Mouse (Mus musculus): ENCODE results near the gene Pmpcb. TPM values are rescaled to one million over a fixed set of nuclear protein-coding genes. Genes with fewer than 3 reads are reported as not detected.

Gene Pmpcb
- polyA plus RNA-seq, 1 experiment, result 59.1 TPM

DNA sequence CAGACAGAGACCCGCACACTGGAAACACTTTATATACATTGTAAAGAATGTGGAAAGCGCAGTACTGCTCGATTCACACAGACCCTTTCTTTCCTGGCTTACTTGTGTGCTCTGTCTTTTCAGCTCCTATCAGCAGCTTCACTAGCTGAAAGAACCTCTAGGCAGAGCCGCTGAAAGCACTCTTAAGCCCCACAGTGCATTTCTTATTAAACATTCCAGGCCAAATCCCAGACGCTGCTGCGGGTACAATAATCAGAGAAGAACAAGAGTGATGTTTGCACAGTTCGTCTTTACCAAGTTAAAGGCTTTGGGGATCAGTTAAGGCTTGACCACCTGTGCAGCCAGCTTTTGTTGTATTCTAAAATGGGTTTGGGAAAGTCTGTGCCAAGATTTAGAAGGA is 12.1 kb upstream of the Pmpcb start:
- no peaks in the 10 kb centered on the region for H3K4me1 ChIP-seq (ENCODE audit: control insufficient read depth, insufficient read depth, low read length)
- H3K27ac ChIP-seq (ENCODE audit: insufficient read depth, low read length), result no peak overlapping the region
- TF ChIP-seq CTCF (IDR thresholded peaks at IDR 0.05; ENCODE audit: extremely low read depth, insufficient read depth, low read length), result no peak
- TF ChIP-seq POLR2A (IDR thresholded peaks at IDR 0.05; ENCODE audit: extremely low read depth, insufficient read depth, low read length), result no peak
- no peak overlapping the region for H3K4me3 ChIP-seq (ENCODE audit: insufficient read depth, low read length)

DNA sequence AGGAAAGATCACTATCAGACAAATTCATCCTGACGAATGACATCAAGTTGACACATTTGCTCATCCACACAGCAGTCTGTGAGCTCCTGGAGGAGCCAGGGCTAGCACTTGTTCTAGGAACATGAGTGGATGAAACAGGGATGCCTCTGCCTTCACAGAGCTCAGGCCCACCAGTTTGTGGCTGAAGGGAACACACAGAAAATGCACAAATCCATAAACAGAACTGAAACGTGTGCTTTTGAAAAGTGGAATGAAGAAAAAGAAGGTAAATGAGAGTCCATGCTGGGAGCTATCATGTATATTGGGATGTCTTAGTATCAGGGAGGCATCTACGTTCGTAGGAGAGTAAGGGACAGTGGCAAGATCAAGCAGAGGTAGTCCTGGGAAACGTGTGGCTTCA is 7.8 kb upstream of the Pmpcb start:
- Histone ChIP-seq H3K27ac (ENCODE audit: insufficient read depth, low read length) (no peak overlapping the region), H3K4me1 (ENCODE audit: control insufficient read depth, insufficient read depth, low read length) (peaks cover 2% of the 10 kb centered on the region), H3K4me3 (ENCODE audit: insufficient read depth, low read length) (no peak overlapping the region)
- TF ChIP-seq CTCF (IDR thresholded peaks at IDR 0.05; ENCODE audit: extremely low read depth, insufficient read depth, low read length), result no peak

DNA sequence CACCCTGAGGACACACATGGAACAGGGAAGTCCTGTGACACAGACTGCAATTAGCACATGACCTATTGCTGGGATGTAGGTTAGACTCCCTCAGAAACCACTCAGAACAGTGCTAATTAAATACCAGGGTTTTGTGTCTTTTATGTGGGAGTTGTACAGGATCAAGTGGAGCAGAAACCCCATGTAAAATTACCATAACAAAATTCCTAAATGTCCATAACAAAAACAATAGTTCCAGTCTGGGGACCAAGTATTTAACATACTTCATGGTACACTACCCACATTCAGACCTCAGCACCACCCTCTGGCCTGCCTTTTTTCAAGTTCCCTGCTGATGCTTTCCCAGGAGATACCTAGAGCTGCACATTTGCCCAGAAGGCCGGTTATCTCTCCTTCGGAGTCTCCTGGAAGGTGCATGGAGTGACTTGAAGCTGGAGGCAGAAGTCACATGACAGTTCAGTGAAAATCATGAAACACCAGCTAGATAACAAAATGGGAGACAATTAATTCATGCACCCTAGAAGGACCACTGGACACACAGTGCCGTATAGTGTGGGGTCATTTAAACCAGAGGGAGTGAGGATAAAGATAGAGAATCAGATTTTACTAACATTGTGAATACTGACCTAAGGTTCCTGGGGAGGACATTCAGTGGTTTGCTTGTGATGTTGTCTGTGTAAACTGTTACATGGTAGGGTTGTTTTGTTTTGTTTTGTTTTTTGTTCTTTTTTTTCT is 4.6 kb upstream of the Pmpcb start:
- Histone ChIP-seq H3K4me3 (ENCODE audit: insufficient read depth, low read length) (no peak overlapping the region), H3K27ac (ENCODE audit: insufficient read depth, low read length) (no peak overlapping the region), H3K4me1 (ENCODE audit: control insufficient read depth, insufficient read depth, low read length) (peaks cover 2% of the 10 kb centered on the region)
- TF ChIP-seq CTCF (IDR thresholded peaks at IDR 0.05; ENCODE audit: extremely low read depth, insufficient read depth, low read length) (no peak), POLR2A (IDR thresholded peaks at IDR 0.05; ENCODE audit: extremely low read depth, insufficient read depth, low read length) (no peak)

DNA sequence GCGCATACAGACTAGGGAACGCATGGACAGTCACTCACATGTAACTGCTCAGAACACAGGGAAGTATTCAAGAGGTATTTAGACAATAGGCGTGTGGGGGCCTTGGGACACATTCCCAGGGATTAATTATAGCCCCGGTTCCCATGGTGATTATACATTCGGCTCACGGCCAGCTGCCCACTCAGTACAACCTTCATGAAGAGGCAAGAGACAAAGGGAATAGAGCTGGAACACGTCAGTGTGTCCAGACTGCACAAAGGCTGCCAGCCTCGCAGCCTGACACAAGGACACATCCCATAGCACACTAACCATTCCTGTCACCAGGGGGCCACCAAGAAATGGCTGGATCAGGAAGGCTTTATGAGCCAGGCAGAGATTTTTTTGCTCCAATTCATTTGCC is 4.0 kb upstream of the Pmpcb start:
- peaks cover 4% of the 10 kb centered on the region for H3K4me1 ChIP-seq (ENCODE audit: control insufficient read depth, insufficient read depth, low read length)
- no peak overlapping the region for H3K4me3 ChIP-seq (ENCODE audit: insufficient read depth, low read length)
- TF ChIP-seq POLR2A (IDR thresholded peaks at IDR 0.05; ENCODE audit: extremely low read depth, insufficient read depth, low read length), result no peak
- TF ChIP-seq CTCF (IDR thresholded peaks at IDR 0.05; ENCODE audit: extremely low read depth, insufficient read depth, low read length), result peak; percentile 30; the same call in 1 of the 2 replicates
- no peak overlapping the region; the same call in 1 of the 2 replicates for H3K27ac ChIP-seq (ENCODE audit: insufficient read depth, low read length)

DNA sequence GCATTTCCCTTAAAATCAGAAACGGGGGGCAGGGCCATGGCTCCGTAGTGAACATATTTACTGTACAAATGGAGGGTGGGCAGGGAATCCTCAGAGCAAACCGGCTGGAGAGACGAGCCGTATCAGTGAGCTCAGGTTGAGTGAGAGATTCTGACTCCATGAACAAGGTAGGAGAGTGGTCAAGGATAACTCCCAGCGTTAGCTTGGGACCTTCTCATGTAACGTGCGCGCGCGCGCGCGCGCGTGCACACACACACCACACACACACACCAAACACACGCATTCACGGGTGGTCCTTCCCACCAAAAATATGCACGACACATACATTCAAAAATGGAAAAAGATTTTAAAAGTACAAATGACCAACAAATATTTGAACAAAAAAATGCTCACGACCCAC is 1.8 kb upstream of the Pmpcb start:
- TF ChIP-seq POLR2A (IDR thresholded peaks at IDR 0.05; ENCODE audit: extremely low read depth, insufficient read depth, low read length) (no peak), CTCF (IDR thresholded peaks at IDR 0.05; ENCODE audit: extremely low read depth, insufficient read depth, low read length) (no peak)
- Histone ChIP-seq H3K4me3 (ENCODE audit: insufficient read depth, low read length) (peak overlapping the region; percentile 32), H3K27ac (ENCODE audit: insufficient read depth, low read length) (no peak overlapping the region), H3K4me1 (ENCODE audit: control insufficient read depth, insufficient read depth, low read length) (peaks cover 5% of the 10 kb centered on the region)

DNA sequence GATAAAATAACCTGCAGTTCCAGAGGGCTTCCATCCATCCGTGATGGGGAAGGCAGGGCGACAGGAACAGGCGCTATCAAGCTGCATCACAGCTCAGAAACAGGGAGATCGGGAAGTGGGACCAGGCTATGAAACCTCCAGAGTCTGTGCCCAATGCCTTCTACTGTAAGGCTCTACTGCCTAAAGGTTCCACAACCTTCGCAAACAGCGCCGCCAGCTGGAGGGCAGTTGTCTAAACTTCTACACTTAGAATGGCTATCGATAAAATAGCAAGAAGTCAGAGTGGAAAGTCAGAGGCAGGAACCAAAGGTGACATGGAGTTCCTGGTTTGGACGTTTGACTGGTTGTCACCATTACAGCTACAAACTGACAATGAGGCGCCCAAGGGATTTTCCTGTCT is 1.4 kb upstream of the Pmpcb start:
- H3K4me3 ChIP-seq (ENCODE audit: insufficient read depth, low read length), result peak overlapping the region; percentile 32
- no peak overlapping the region for H3K27ac ChIP-seq (ENCODE audit: insufficient read depth, low read length)
- H3K4me1 ChIP-seq (ENCODE audit: control insufficient read depth, insufficient read depth, low read length), result peaks cover 5% of the 10 kb centered on the region
- TF ChIP-seq CTCF (IDR thresholded peaks at IDR 0.05; ENCODE audit: extremely low read depth, insufficient read depth, low read length), result peak; percentile 80
- TF ChIP-seq POLR2A (IDR thresholded peaks at IDR 0.05; ENCODE audit: extremely low read depth, insufficient read depth, low read length), result 0 out of 2 replicates have a peak, but pooled peaks have one; percentile 23

DNA sequence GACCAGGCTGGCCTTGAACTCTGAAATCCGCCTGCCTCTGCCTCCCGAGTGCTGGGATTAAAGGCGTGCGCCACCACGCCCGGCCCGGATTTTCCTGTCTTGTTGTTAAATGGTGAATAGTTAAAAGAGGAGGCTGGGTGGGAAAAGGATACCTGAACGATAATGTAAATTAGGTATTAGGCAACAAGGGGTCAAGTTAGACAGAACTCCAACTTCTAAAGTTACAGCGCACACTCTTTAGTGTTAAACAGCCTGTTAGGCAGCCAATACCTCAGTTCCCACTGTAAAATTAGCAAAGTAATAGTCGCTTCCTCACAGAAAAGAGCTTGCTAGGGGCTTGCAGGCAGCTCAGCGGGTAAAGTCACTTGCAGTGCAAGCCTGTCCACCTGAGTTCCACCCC is 895 bp upstream of the Pmpcb start:
- Histone ChIP-seq H3K27ac (ENCODE audit: insufficient read depth, low read length) (no peak overlapping the region), H3K4me1 (ENCODE audit: control insufficient read depth, insufficient read depth, low read length) (peaks cover 5% of the 10 kb centered on the region), H3K4me3 (ENCODE audit: insufficient read depth, low read length) (no peak overlapping the region)
- TF ChIP-seq CTCF (IDR thresholded peaks at IDR 0.05; ENCODE audit: extremely low read depth, insufficient read depth, low read length) (no peak), POLR2A (IDR thresholded peaks at IDR 0.05; ENCODE audit: extremely low read depth, insufficient read depth, low read length) (no peak)

DNA sequence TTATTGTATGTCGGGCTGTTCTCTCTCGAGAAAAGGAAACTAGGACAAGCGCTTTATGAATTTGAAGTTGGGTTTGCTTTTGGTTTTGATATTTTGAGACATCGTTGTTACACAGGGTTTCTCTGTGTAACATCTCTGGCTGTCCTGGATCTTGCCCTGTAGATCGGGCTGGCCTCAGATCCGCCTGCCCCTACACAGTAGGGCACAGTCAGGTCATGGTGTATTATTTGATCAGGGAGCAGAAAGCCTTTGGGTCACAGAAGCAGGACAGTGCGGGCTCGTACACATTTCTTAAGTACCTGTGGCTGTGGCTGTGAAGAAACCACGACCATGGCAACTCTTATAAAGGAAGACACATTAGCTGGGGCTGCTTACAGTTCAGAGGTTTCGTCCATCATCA is 679 bp downstream of the Pmpcb start:
- H3K4me3 ChIP-seq (ENCODE audit: insufficient read depth, low read length), result peak overlapping the region; percentile 72
- TF ChIP-seq CTCF (IDR thresholded peaks at IDR 0.05; ENCODE audit: extremely low read depth, insufficient read depth, low read length) (no peak), POLR2A (IDR thresholded peaks at IDR 0.05; ENCODE audit: extremely low read depth, insufficient read depth, low read length) (no peak)
- no peak overlapping the region for H3K27ac ChIP-seq (ENCODE audit: insufficient read depth, low read length)

DNA sequence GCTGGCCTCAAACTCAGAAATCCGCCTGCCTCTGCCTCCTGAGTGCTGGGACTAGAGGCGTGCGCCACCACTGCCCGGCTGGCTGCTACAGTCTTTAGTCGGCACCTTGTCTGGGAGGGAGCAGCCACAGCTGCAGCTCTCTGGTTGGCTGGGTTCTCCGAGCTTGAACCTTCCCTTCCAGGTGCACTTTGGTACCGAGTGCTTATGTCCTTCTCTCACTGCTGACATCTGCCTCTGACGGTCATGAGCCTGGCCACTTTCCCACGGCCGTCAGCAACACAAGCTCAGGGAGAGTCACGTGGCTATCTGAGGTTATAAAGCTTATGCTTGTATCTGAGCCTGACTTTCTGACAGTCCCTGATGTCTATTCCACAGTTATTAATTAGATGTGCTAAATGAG is 2.2 kb downstream of the Pmpcb start:
- TF ChIP-seq CTCF (IDR thresholded peaks at IDR 0.05; ENCODE audit: extremely low read depth, insufficient read depth, low read length), result no peak
- no peak for TF ChIP-seq POLR2A (IDR thresholded peaks at IDR 0.05; ENCODE audit: extremely low read depth, insufficient read depth, low read length)
- Histone ChIP-seq H3K27ac (ENCODE audit: insufficient read depth, low read length) (no peak overlapping the region), H3K4me3 (ENCODE audit: insufficient read depth, low read length) (no peak overlapping the region), H3K4me1 (ENCODE audit: control insufficient read depth, insufficient read depth, low read length) (peaks cover 3% of the 10 kb centered on the region; the same call in 1 of the 2 replicates)

More for the DNA sequence above, 679 bp downstream of the Pmpcb start:
- H3K4me1 ChIP-seq (ENCODE audit: control insufficient read depth, insufficient read depth, low read length), result peaks cover 5% of the 10 kb centered on the region

DNA sequence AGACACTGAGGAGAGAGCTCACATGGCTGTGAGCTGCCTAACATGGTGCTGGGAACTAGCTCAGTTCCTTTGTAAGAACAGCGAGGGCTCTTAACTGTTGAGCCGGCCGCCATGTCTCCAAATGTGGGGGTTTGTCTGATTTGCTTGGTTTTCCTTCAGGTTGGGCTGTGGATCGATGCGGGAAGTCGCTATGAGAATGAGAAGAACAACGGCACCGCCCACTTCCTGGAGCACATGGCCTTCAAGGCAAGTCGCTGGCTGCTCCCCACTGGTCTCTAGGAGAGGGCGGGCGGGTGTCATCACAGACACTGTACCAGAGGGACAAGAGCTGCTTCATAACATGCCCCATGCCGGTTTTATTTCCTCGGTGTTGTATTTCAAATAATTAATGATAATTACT is 2.9 kb downstream of the Pmpcb start:
- TF ChIP-seq POLR2A (IDR thresholded peaks at IDR 0.05; ENCODE audit: extremely low read depth, insufficient read depth, low read length) (no peak), CTCF (IDR thresholded peaks at IDR 0.05; ENCODE audit: extremely low read depth, insufficient read depth, low read length) (no peak)

More for the DNA sequence above, 2.9 kb downstream of the Pmpcb start:
- no peak overlapping the region for H3K27ac ChIP-seq (ENCODE audit: insufficient read depth, low read length)
- H3K4me1 ChIP-seq (ENCODE audit: control insufficient read depth, insufficient read depth, low read length), result peaks cover 3% of the 10 kb centered on the region; the same call in 1 of the 2 replicates
- no peak overlapping the region for H3K4me3 ChIP-seq (ENCODE audit: insufficient read depth, low read length)

Data from cortical plate, adult 2 months (tissue).